Mouse (Mus musculus) spleen, adult 2 months (tissue): ENCODE data around the gene Armc3. TPM values are rescaled to one million over a fixed set of nuclear protein-coding genes. Genes with fewer than 3 reads are reported as not detected.
"Not testable (repeated sequence)": the region's sequence is repeated elsewhere in the genome, so short reads cannot be mapped to it uniquely, and the experiment has no call there.

Source experiments
- DNase-seq, 2 experiments: peaks; one replicate each; pipeline versions ENCODE4 v3.0.0 to v3.0.0-alpha.2; 2012 to 2021; ENCODE audit warnings: low spot score in 2 of 2, low read depth in 1 of 2
- H3K27ac ChIP-seq: fragments of 200-500 bp; 2 replicates; pipeline ENCODE4 v1.5.1; 2012; ENCODE audit warnings: low read length, inconsistent platforms; ENCODE audit not compliant: insufficient read depth
- H3K27me3 ChIP-seq: fragments of 200-500 bp; 2 replicates; pipeline ENCODE4 v1.6.1; 2012; ENCODE audit warnings: mild to moderate bottlenecking, moderate library complexity, low read length, inconsistent platforms; ENCODE audit not compliant: control insufficient read depth, insufficient read depth
- H3K36me3 ChIP-seq: fragments of 200-500 bp; 2 replicates; pipeline ENCODE4 v1.6.1; 2012; ENCODE audit warnings: mild to moderate bottlenecking, low read length, inconsistent platforms; ENCODE audit not compliant: control insufficient read depth, insufficient read depth
- H3K4me1 ChIP-seq: fragments of 200-500 bp; 2 replicates; pipeline ENCODE4 v1.6.1; 2011; ENCODE audit warnings: inconsistent platforms; ENCODE audit not compliant: control insufficient read depth, insufficient read depth, insufficient read length
- H3K4me3 ChIP-seq: fragments of 200-500 bp; 2 replicates; pipeline ENCODE4 v1.5.1; 2011; ENCODE audit warnings: mild to moderate bottlenecking, inconsistent platforms; ENCODE audit not compliant: insufficient read depth, insufficient read length; ENCODE audit errors: extremely low read depth
- CTCF ChIP-seq: fragments of 200-500 bp; IDR thresholded peaks from 2 replicates; pipeline ENCODE4 v1.5.1; 2011; ENCODE audit warnings: mild to moderate bottlenecking, inconsistent platforms; ENCODE audit not compliant: insufficient read depth, insufficient read length, insufficient replicate concordance; ENCODE audit errors: extremely low read depth
- POLR2A ChIP-seq: fragments of 200-500 bp; IDR thresholded peaks from 2 replicates; pipeline ENCODE4 v1.6.1; 2011; ENCODE audit warnings: low read depth, low read length, inconsistent platforms
- WGBS: fragments of 180-500 bp; shearing (Covaris S2); methylation state at CpG from one replicate; pipeline ENCODE4 v1.1.7; 2018; 5-methylcytosine and 5-hydroxymethylcytosine counted together
- polyA plus RNA-seq: library from polyadenylated mRNA; depleted of rRNA; stranded (reverse); fragments of >200 nt; gene quantifications from 2 replicates; pipeline ENCODE4 v1.2.3, GENCODE M21; 2012

Gene Armc3
- polyA plus RNA-seq, 1 experiment = 0.12 TPM

DNA sequence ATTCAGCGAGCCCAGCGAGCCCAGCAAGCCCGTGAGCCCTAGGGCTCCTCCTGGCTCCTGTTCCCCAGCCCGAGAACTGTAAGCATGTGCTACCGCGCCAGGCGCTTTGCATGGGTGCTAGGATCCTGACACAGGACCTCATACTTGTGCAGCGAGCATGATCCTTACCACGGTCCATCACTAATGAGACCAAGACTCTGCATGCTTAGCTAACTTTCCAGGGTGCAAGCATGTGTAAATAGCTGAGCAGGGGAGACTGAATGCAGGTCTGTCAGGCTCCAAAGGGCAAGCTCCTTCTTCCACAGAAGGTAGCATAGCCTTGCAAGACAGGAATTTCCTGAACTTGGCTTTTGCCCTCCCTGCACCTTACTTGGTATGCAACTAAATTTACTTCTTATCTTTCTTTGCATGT is 71.6 kb downstream of the Armc3 start:
- 89% methylated on average over 9 of the region's 9 CpGs for WGBS
- H3K27ac ChIP-seq = no peak overlapping the region
- no peaks in the 10 kb centered on the region for H3K4me1 ChIP-seq
- H3K36me3 ChIP-seq = no peaks in the 10 kb centered on the region
- no peak for DNase-seq
- H3K27me3 ChIP-seq = no peaks in the 10 kb centered on the region
- TF ChIP-seq POLR2A (no peak), CTCF (no peak)
- H3K4me3 ChIP-seq = no peak overlapping the region

DNA sequence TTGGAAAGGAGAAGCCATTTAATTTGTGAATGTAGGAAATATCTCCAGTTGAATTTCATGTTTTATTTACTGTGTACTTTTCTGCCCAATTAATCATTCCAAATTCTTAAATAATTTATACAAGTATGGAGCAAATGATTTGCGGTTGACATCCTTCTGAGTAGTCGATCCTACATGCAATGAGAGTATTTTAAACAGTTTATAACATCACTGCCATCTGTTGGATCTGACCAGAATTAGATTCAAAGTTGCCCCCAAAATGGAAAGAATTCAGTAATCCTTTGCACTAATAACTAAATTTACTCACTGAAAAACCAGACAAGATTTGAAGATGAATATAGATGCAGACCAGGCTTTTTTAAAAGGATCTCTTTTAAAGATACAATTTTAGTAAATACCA is 75.5 kb downstream of the Armc3 start:
- no peak overlapping the region for H3K27ac ChIP-seq
- no peaks in the 10 kb centered on the region; the same call in 1 of the 2 replicates for H3K4me1 ChIP-seq
- 56% methylated on average over 2 of the region's 2 CpGs for WGBS
- H3K4me3 ChIP-seq = no peak overlapping the region
- no peak for TF ChIP-seq CTCF
- no peak for TF ChIP-seq POLR2A
- DNase-seq = no peak
- no peaks in the 10 kb centered on the region for H3K36me3 ChIP-seq
- no peaks in the 10 kb centered on the region for H3K27me3 ChIP-seq

DNA sequence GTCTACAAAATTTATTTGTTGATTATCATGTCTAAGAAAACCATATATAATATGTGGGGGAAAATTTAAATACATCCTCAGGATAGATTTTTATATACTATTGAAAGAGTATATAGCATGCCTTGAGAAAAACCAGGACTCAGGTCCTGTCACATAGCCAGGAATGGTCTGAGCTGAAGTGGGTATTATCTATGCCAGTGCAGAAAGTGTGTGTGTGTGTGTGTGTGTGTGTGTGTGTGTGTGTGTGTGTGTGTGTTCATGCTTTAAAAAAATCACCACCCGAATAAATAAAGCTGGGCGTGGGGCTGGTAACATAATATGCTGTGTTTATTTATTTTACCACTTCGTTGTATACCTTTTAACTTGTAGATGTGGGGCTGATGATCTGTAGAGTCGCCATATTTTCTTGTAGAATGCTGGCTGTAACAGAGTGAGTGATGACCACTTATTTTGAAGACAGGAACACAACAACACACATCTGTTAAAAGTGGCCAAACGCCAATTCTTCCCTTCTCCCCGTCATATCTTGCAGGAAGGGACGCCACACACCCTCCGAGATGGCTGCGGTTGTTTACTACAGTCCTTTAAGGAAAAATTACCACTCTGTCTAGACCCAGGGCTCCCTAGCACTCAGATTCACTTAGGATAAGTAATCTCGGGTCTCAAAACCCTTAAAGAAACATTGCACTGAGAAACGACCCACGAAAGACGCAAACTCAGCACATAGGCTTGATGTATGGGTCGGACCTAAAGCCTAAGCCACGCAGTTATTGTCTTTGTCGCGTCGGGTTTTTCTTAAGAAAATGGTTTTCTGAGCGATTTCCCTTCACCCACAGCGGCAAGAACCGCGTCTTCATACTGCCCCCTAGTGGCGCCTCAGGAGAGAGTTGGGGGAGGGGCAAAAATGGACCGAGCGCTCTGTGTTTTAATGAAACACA is 76.8 kb downstream of the Armc3 start:
- Histone ChIP-seq H3K27me3 (no peaks in the 10 kb centered on the region), H3K4me1 (no peaks in the 10 kb centered on the region; the same call in 1 of the 2 replicates), H3K27ac (peak overlapping the region; percentile 58), H3K4me3 (peak overlapping the region; percentile 59), H3K36me3 (no peaks in the 10 kb centered on the region)
- peak; percentile 89; the same call in 1 of the 2 replicates for TF ChIP-seq CTCF
- no peak for TF ChIP-seq POLR2A
- DNase-seq = peak; percentile 59 to 67
- WGBS = 8% methylated on average over 25 of the region's 25 CpGs

DNA sequence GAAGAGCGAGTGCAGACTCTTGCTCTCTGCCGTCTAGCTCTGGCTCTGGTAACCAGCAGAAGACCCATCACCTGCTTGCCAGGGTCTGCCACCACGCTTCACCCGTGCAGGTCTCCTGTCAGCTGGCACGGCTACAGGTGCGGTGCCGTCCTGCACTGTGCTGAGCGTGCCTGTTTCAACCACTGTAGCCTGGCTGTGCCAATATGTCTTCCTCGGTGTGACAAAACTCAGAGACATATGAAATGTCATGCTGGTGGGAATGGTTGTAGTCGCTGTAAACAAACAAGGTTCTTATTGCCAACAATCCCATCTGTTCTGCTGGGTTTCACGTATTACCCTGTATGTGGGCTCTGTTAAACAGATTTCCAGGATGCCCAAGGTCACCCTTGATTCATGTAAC is 81.2 kb downstream of the Armc3 start:
- Histone ChIP-seq H3K36me3 (no peaks in the 10 kb centered on the region), H3K4me1 (no peaks in the 10 kb centered on the region; the same call in 1 of the 2 replicates), H3K27me3 (no peaks in the 10 kb centered on the region), H3K27ac (no peak overlapping the region), H3K4me3 (no peak overlapping the region)
- no peak for DNase-seq
- 78% methylated on average over 11 of the region's 11 CpGs for WGBS
- TF ChIP-seq POLR2A (no peak), CTCF (no peak)

DNA sequence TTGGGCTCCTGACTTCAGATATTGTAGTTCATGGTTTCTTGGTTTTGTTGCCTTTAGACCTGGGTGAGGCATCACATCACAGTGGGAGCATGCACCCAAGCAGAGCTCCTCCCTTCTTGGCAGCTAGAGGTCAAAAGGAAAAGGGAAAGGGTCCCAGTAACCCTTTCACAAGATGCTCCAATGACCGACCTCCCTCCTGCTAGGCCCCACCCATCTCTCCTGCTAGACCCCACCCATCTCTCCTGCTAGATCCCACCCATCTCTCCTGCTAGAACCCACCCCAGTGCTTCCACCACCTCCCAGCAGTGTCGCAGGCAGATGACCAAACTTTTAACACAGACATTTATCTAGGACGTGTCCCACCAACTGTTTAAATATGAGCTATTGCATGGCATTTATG is 93.3 kb downstream of the Armc3 start:
- Histone ChIP-seq H3K36me3 (no peaks in the 10 kb centered on the region), H3K4me1 (no peaks in the 10 kb centered on the region), H3K27ac (no peak overlapping the region), H3K27me3 (no peaks in the 10 kb centered on the region), H3K4me3 (no peak overlapping the region)
- no peak for TF ChIP-seq CTCF
- 84% methylated on average over 3 of the region's 3 CpGs for WGBS
- DNase-seq = no peak

DNA sequence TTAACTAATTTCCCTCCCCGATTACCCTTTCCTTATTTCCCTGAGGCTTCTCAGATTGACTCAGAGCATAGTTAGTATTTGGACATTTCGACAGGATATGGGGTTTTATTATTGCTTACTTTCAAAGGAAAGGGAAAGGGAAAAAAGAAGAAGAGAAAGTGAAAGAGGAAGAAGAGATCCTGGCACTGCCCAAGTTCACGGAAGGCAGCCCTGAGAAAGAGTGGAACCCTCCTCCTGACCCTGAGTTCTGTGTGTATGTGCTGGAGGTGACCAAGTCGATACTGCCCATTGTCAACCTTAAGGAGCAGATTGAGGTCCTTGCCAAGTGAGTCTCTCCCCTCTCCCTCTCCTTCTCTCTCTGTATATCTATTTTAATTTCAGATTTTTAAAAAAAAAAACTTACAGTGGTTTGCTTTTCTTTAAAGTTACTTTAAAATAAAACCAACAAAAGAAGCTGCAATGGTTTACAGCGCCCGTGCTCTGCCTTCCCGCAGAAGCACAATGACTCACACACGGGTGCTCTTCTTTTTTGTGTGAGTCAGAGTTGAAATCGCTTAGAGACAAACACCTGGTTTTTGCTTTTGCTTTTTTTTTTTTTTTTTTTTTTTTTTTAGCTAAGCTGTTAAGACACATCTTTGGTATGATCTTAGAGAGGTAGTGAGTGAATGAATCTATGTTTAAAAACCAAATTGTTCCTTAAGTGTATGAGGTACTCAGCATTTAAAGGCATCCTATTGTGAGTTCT is 101.4 kb downstream of the Armc3 start:
- H3K4me1 ChIP-seq = peaks cover 5% of the 10 kb centered on the region; the same call in 1 of the 2 replicates
- H3K27me3 ChIP-seq = no peaks in the 10 kb centered on the region
- WGBS = 19% methylated on average over 9 of the region's 9 CpGs
- peak overlapping the region; percentile 36 for H3K27ac ChIP-seq
- no peaks in the 10 kb centered on the region for H3K36me3 ChIP-seq
- no peak for DNase-seq
- TF ChIP-seq POLR2A (no peak), CTCF (no peak)
- peak overlapping the region; percentile 43 for H3K4me3 ChIP-seq

DNA sequence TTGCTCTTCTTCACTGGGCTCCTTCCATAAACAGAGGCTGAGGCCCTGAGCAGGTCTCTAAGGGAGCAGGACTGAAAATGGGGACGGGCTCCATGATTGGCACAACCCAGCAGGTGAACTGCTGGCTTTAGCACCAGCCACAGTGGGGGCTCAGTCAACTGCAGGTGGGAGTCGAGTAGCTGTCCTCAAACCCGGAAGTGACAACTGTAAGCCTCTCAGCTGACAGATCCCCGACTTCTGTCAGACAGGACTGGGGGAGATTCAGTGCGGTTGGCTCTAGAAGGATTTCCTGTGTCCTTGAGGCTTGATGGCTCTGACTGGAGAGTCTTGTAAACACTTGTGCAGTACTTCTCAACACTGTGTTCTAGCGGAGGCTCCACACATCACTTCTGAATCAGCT is 102.1 kb downstream of the Armc3 start:
- Histone ChIP-seq H3K27me3 (no peaks in the 10 kb centered on the region), H3K36me3 (no peaks in the 10 kb centered on the region), H3K4me1 (peaks cover 5% of the 10 kb centered on the region; the same call in 1 of the 2 replicates), H3K4me3 (peak overlapping the region; percentile 40; the same call in 1 of the 2 replicates), H3K27ac (peak overlapping the region; percentile 39)
- TF ChIP-seq POLR2A (no peak), CTCF (no peak)
- peak in 1 of 2 experiments; percentile 22 for DNase-seq
- WGBS = 12% methylated on average over 6 of the region's 6 CpGs

DNA sequence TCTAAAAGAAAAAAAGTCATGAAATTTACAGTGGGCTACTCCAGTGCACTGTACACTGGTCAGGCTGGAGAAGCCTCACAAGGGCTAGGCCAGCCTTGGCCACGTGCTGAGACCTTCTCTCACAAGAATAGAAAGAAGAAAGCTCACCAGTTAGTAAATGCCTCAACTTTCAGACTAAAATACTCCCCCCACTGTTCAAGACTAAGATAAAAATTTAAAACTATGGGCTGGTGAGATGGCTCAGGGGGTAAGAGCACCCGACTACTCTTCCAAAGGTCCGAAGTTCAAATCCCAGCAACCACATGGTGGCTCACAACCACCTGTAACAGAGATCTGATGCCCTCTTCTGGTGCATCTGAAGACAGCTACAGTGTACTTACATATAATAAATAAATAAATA is 104.0 kb downstream of the Armc3 start:
- 90% methylated on average over 3 of the region's 3 CpGs for WGBS
- H3K4me1 ChIP-seq, H3K36me3 ChIP-seq, H3K27ac ChIP-seq, H3K27me3 ChIP-seq, H3K4me3 ChIP-seq, DNase-seq: not testable (repeated sequence)
